Mouse (Mus musculus) liver, postnatal 0 days (tissue): ENCODE measurements at regions not wholly inside any gene's neighbourhood (a gene's known extent, or its start where the extent isn't known, plus 50 kb on each side); places are given as distances from the start of the nearest gene placed in this dataset.

Experiments
- ATAC-seq: fragments of 200-750 bp; cut with Nextera tagmentation; 2 replicates; pipeline ENCODE4 v1.8.0; 2017; ENCODE audit warnings: mild to moderate bottlenecking, moderate library complexity
- DNase-seq: peaks from one replicate; pipeline ENCODE4 v3.0.0-alpha.2; 2016
- H3K27ac ChIP-seq: fragments of 300-500 bp; sonication (generic); 2 replicates; pipeline ENCODE4 v1.5.1; 2014; ENCODE audit warnings: antibody characterized with exemption, moderate library complexity, mild to moderate bottlenecking, low read depth
- H3K27me3 ChIP-seq: fragments of 300-500 bp; sonication (generic); 2 replicates; pipeline ENCODE4 v1.6.1; 2014; ENCODE audit warnings: low read length, control low read depth, mixed read lengths; ENCODE audit not compliant: insufficient read depth
- H3K36me3 ChIP-seq: fragments of 300-500 bp; sonication (generic); replicated peaks from 2 replicates; pipeline ENCODE4 v1.6.1; 2014; ENCODE audit warnings: mild to moderate bottlenecking, control low read depth, low read length, moderate library complexity, mixed read lengths; ENCODE audit not compliant: insufficient read depth
- H3K4me1 ChIP-seq: fragments of 300-500 bp; sonication (generic); 2 replicates; pipeline ENCODE4 v1.6.1; 2014; ENCODE audit warnings: antibody characterized with exemption, mild to moderate bottlenecking, control low read depth; ENCODE audit not compliant: insufficient read depth
- H3K4me2 ChIP-seq: fragments of 300-500 bp; sonication (generic); 2 replicates; pipeline ENCODE4 v1.6.1; 2014; ENCODE audit warnings: low read depth, mild to moderate bottlenecking, low read length, moderate library complexity, mixed read lengths
- H3K4me3 ChIP-seq: fragments of 300-500 bp; sonication (generic); 2 replicates; pipeline ENCODE4 v1.5.1; 2014; ENCODE audit warnings: low read depth, low read length
- H3K9ac ChIP-seq: fragments of 300-500 bp; sonication (generic); replicated peaks from 2 replicates; pipeline ENCODE4 v1.6.1; 2014; ENCODE audit warnings: mild to moderate bottlenecking, moderate library complexity
- H3K9me3 ChIP-seq: fragments of 300-500 bp; sonication (generic); 2 replicates; pipeline ENCODE4 v1.6.1; 2016; ENCODE audit warnings: mild to moderate bottlenecking, control low read depth, low read length, mixed read lengths
- CTCF ChIP-seq: sonication (generic); IDR thresholded peaks from 2 replicates; pipeline ENCODE4 v1.5.1; 2016; ENCODE audit warnings: antibody characterized with exemption, low read depth
- EP300 ChIP-seq: IDR thresholded peaks from 2 replicates; pipeline ENCODE4 v1.6.1; 2016; ENCODE audit warnings: antibody characterized with exemption, low read depth, mild to moderate bottlenecking
- WGBS: fragments of 180-500 bp; shearing (Covaris S2); extraction: QIAGEN DNeasy Blood & Tissue Kit; methylation state at CpG from one replicate; pipeline ENCODE4 v1.1.7; 2014; ENCODE audit not compliant: insufficient replicate concordance; 5-methylcytosine and 5-hydroxymethylcytosine counted together

GRCm38 (mm10) chr16:9211485-9211884 lies 381.6 kb downstream of the 1810013L24Rik start:
- H3K4me3 ChIP-seq = no peak overlapping the region
- no peak for TF ChIP-seq CTCF
- no peak for TF ChIP-seq EP300
- H3K36me3 ChIP-seq = no peaks in the 10 kb centered on the region
- H3K27me3 ChIP-seq = no peaks in the 10 kb centered on the region
- no peaks in the 10 kb centered on the region for H3K4me1 ChIP-seq
- no peak for DNase-seq
- ATAC-seq = no peak
- 62% methylated on average over 6 of the region's 6 CpGs for WGBS
- H3K9ac ChIP-seq = no peak overlapping the region
- H3K27ac ChIP-seq = no peak overlapping the region
- no peak overlapping the region for H3K4me2 ChIP-seq
- no peaks in the 10 kb centered on the region for H3K9me3 ChIP-seq

GRCm38 (mm10) chr16:9215131-9215530 lies 385.2 kb downstream of the 1810013L24Rik start:
- Histone ChIP-seq H3K27ac (no peak overlapping the region), H3K9me3 (no peaks in the 10 kb centered on the region), H3K27me3 (no peaks in the 10 kb centered on the region), H3K4me3 (no peak overlapping the region), H3K9ac (no peak overlapping the region), H3K4me2 (no peak overlapping the region), H3K4me1 (no peaks in the 10 kb centered on the region), H3K36me3 (no peaks in the 10 kb centered on the region)
- TF ChIP-seq EP300 (no peak), CTCF (no peak)
- DNase-seq = no peak
- WGBS = 68% methylated on average over 1 of the region's 1 CpGs
- ATAC-seq = no peak

- Histone ChIP-seq H3K4me3 (no peak overlapping the region), H3K9ac (no peak overlapping the region), H3K4me1 (no peaks in the 10 kb centered on the region), H3K4me2 (no peak overlapping the region), H3K27me3 (no peaks in the 10 kb centered on the region), H3K27ac (no peak overlapping the region), H3K36me3 (no peaks in the 10 kb centered on the region), H3K9me3 (no peaks in the 10 kb centered on the region)
- no peak for TF ChIP-seq EP300
- no peak for TF ChIP-seq CTCF
- ATAC-seq = no peak
- 83% methylated on average over 7 of the region's 7 CpGs for WGBS
- no peak for DNase-seq
Measured at GRCm38 (mm10) chr16:9217361-9217760, 387.5 kb downstream of the 1810013L24Rik start.

- H3K27me3 ChIP-seq = no peaks in the 10 kb centered on the region
- H3K36me3 ChIP-seq = no peaks in the 10 kb centered on the region
- no peak for TF ChIP-seq CTCF
- no peak for TF ChIP-seq EP300
- H3K4me3 ChIP-seq = no peak overlapping the region
- ATAC-seq (no peak), DNase-seq (no peak)
- no peak overlapping the region for H3K9ac ChIP-seq
- no peak overlapping the region for H3K4me2 ChIP-seq
- H3K4me1 ChIP-seq = no peaks in the 10 kb centered on the region
- H3K9me3 ChIP-seq = no peaks in the 10 kb centered on the region
- no peak overlapping the region for H3K27ac ChIP-seq
Measured at GRCm38 (mm10) chr16:9230178-9230577, 400.3 kb downstream of the 1810013L24Rik start.

GRCm38 (mm10) chr16:9242099-9242498 lies 412.2 kb downstream of the 1810013L24Rik start:
- H3K36me3 ChIP-seq = no peaks in the 10 kb centered on the region
- H3K9ac ChIP-seq = no peak overlapping the region
- DNase-seq = no peak
- TF ChIP-seq EP300 (no peak), CTCF (no peak)
- no peaks in the 10 kb centered on the region for H3K4me1 ChIP-seq
- no peak overlapping the region for H3K4me3 ChIP-seq
- H3K4me2 ChIP-seq = no peak overlapping the region
- WGBS = 90% methylated on average over 4 of the region's 4 CpGs
- no peaks in the 10 kb centered on the region for H3K9me3 ChIP-seq
- no peak for ATAC-seq
- no peaks in the 10 kb centered on the region for H3K27me3 ChIP-seq
- no peak overlapping the region for H3K27ac ChIP-seq

- TF ChIP-seq EP300 = no peak
- no peak for TF ChIP-seq CTCF
- 67% methylated on average over 3 of the region's 3 CpGs for WGBS
- H3K9ac ChIP-seq = no peak overlapping the region
- no peak for DNase-seq
- H3K4me2 ChIP-seq = no peak overlapping the region
- H3K36me3 ChIP-seq = no peaks in the 10 kb centered on the region
- no peaks in the 10 kb centered on the region for H3K4me1 ChIP-seq
- no peak for ATAC-seq
- no peaks in the 10 kb centered on the region for H3K9me3 ChIP-seq
- no peak overlapping the region for H3K27ac ChIP-seq
- H3K4me3 ChIP-seq = no peak overlapping the region
- no peaks in the 10 kb centered on the region for H3K27me3 ChIP-seq
Measured at GRCm38 (mm10) chr16:9247198-9247597, 417.3 kb downstream of the 1810013L24Rik start.

GRCm38 (mm10) chr16:9253054-9253453 lies 423.2 kb downstream of the 1810013L24Rik start:
- Histone ChIP-seq H3K9me3 (no peaks in the 10 kb centered on the region), H3K4me2 (no peak overlapping the region), H3K27ac (no peak overlapping the region), H3K9ac (no peak overlapping the region), H3K4me3 (no peak overlapping the region), H3K4me1 (no peaks in the 10 kb centered on the region), H3K27me3 (no peaks in the 10 kb centered on the region), H3K36me3 (no peaks in the 10 kb centered on the region)
- TF ChIP-seq CTCF (no peak), EP300 (no peak)
- DNase-seq = no peak
- ATAC-seq = no peak
- WGBS = 72% methylated on average over 1 of the region's 1 CpGs
